Mouse (Mus musculus) urinary bladder, postnatal 10 days (tissue): Measurements from ENCODE around the gene Sumo1.
A peak's percentile ranks its signal among the peaks of the same experiment; 100 is the strongest.
"Not testable (repeated sequence)": the region's sequence is repeated elsewhere in the genome, so short reads cannot be mapped to it uniquely, and the experiment has no call there.

Experiments used
- DNase-seq: peaks from one replicate; pipeline ENCODE4 v3.0.0; 2022; ENCODE audit warnings: low spot score

Gene Sumo1

GRCm38 (mm10) chr1:59670641-59671168 is at the start of gene Sumo1:
Gene Sumo1, minus strand, starts transcription at chr1:59670834.
- peak; percentile 55 for DNase-seq

GRCm38 (mm10) chr1:59719900-59720299 is 49.3 kb upstream of the Sumo1 start:
- no peak for DNase-seq

DNA sequence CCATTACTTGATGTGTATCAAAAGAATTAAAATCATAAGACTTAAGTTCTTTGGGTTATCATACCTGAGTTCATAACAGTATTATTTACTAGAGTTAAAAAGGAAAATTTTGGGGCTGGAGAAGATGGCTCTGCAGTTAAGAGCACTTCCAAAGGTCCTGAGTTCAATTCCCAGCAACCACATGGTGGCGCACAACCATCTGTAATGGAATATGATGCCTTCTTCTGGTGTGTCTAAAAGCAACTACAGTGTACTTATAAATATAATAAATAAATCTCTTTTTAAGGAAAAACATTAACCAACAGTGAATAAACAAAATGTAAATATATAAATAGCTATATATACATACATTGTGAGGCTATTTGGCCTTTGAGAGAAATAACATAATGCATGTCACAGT is 31.1 kb upstream of the Sumo1 start:
- no peak for DNase-seq

DNA sequence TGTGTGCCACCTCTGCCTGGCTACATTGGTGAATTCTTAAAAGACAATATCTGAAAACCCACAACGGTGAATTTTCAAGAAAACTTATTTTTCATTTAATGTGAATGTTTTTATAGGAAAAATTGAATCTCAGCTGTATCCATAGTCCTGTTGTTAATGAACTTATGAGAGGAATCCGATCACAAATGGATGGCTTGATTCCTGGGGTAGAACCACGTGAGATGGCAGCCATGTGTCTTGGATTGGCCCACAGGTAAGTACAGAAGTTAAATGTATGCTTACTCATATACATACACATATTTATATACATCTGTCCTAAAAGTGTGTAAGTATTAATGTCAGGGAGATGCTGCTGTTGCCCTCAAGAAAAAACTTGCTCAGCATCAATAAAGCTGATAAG is 27.6 kb upstream of the Sumo1 start:
- DNase-seq, result no peak

- no peak for DNase-seq
Measured at GRCm38 (mm10) chr1:59697751-59698150, 27.1 kb upstream of the Sumo1 start.

DNA sequence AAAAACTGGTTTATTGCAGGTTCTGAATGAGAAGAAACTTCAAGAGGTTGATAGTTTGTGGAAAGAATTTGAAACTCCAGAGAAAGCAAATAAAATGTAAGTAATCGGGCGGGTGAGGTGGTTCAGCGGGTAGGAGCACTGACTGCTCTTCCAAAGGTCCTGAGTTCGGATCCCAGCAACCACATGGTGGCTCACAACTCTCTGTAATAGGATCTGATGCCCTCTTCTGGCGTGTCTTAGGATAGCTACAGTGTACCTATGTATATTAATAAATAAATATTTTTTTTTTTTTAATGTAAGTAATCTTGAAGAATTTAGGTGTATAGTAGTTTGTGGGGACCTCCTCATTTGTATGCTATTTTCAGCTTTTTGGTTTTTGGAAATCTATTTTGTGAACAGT is 19.8 kb upstream of the Sumo1 start:
- no peak for DNase-seq

DNA sequence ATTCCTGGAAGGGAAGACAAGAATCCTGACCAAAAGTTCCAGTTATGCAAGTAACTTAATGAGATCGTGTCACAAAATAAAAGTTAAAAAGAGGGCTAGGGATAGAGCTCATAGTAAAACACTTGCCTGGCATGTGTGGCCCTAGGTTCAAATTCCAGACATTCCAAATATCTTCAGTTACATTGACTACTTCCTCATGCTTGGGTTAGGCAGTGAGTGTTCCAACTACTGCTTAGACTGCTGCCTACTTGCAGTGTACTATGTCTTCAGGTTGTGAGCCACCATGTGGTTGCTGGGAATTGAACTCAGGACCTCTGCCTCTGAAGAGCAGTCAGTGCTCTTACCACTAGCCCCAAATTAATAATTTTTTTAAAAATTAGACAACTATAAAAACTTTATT is 16.9 kb upstream of the Sumo1 start:
- DNase-seq, result no peak

DNA sequence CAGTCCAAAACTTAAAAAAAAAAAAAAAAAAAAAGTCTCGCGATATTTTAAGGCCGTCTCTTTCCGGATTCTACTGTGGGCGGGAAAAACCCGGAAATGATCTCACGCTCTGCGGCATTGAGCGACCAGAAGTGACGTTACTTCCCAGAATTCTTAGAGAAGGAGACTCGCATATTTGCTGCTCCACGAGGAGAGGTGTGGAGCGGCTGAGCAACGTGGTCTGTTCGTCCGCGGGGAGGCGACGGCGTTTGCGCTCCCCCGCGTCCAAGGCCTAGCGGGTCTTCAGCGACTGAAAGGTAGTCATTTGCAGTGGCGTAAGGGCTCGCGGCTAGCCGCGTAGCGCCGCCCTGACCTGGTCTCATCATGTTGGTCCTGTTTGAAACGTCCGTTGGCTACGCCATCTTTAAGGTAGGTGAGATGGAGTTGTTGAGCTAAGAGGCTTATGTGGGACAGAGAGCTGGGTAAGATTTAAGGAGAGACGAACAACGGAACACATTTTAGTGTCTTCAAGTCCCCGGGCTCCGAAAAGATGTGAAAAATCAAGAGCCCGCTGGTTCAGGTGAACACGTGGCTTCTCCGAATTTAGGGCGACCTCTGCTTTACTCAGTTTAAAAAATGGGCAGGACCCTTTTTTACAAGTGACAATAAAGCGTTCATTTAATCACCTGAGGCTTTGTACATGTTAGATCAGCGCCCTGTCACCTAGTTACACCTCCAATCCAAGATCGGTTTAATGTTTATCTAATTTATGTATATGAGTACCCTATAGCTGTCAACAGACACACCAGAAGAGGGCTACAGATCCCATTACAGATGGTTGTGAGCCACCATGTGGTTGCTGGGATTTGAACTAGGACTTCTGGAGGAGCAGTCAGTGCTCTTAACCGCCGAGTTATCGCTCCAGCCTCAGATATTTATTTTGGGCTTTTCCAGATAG is 14.5 kb upstream of the Sumo1 start, which contains the start of gene Nop58:
Gene Nop58 (plus strand): TSS at position 153 of the 937 bp plus-strand sequence.
- DNase-seq, result peak; percentile 44

DNA sequence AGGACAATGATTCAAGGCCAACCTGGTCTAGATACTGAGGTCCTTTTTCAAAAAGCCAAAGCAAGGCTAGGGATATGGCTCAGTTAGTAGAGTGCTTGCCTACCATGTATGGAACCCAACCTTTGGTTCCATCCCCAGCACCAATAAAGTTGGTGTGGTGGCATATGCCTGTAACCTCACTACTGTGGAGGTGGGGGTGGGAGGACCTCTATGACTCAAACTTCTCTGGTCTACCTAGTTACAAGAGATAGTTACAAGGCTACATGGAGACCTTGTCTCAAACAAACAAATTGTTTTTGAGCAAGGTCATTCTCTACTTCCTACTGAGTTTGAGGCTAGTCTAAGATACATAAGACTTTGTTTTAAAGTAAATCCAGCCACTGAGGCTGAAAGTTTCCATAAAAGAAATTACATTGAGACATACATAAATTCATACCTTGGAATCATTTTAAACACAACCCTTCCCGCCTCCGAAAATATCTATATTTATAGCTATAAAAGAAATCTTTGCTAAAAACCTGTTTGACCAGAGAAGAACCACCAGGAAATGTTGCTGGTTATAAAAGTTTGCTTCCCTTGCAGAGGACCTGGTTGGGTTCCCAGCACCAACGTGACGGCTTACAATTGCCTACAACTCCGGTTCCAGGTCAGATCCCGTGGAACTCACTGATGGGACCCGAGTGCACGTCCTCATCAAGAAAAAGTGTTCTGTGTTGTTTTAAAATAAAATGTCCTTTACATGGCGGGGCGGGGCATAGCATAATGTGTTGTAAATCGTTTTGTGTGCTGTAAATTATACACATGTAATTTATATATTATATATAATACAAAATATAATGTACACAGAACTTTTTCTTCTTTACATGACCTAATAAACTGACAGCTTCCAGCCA is 13.5 kb upstream of the Sumo1 start:
- no peak for DNase-seq

- no peak for DNase-seq
Measured at GRCm38 (mm10) chr1:59673661-59674060, 3.0 kb upstream of the Sumo1 start.

GRCm38 (mm10) chr1:59669962-59670630 is 538 bp downstream of the Sumo1 start:
- no peak for DNase-seq

DNA sequence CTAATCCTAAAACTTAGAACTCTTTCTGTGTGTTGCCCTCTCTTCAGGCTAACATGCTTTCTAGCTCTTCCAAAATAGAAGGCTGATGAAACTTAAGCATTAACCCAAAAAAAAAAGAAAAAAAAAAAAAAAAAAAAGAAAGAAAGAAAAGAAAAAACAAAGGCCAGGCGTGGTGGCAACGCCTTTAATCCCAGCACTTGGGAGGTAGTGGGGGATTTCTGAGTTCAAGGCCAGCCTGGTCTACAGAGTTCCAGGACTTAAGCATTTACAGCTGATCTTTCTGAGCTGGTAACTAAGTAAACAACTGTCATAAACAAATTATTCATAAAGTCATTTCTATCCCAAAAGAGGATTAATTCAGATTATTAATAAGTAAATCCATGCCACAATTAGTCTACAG is 1.8 kb downstream of the Sumo1 start:
- DNase-seq, result no peak

DNA sequence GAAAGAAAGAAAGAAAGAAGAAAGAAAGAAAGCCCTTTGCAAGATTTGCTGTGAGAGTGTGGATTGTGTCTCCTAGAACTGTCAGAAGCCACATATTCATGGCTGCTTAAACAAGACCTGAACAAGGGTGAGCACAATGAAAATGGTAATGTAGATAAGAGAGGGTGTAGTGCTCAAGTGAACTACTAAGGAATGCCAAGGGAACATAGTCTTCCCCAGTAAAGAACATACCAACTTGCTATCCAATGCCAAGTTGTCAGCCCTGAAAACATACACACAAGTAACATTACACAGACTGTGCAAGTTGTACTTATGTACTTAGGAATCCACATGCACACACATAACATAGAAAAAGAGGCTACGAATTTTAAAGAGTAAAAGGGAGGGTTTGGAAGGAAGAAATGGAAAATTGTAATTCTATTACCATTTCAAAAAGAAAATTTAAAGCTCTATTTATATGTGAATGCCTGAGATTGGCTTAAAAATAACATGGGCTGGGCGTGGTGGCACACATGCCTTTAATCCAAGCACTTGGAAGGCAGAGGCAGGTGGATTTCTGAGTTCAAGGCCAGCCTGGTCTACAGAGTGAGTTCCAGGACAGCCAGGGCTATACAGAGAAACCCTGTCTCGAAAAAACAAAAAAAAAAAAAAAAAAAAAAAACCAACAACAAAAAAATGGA is 7.0 kb downstream of the Sumo1 start:
- no peak for DNase-seq

- no peak for DNase-seq
Measured at GRCm38 (mm10) chr1:59656244-59657171, 14.1 kb downstream of the Sumo1 start.

- DNase-seq, result no peak
Measured at GRCm38 (mm10) chr1:59653243-59653911, 17.3 kb downstream of the Sumo1 start.

- no peak for DNase-seq
Measured at GRCm38 (mm10) chr1:59651201-59651819, 19.3 kb downstream of the Sumo1 start.

DNA sequence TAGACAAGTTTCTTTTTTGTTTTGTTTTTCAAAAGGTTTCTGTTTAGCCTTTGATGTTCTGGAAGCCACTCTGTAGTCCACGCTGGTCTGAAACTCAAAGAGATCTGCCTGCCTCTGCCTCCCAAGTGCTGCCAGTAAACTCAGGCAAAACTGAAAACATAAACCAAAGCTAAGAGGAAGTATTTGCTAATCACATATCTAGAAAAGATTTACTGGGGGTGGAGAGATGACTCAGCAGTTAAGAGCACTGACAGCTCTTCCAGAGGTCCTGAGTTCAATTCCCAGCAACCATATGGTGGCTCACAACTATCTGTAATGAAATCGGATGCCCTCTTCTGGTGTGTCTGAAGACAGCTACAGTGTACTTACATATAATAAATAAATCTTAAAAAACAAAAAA is 24.1 kb downstream of the Sumo1 start:
- DNase-seq, result not testable (repeated sequence)

DNA sequence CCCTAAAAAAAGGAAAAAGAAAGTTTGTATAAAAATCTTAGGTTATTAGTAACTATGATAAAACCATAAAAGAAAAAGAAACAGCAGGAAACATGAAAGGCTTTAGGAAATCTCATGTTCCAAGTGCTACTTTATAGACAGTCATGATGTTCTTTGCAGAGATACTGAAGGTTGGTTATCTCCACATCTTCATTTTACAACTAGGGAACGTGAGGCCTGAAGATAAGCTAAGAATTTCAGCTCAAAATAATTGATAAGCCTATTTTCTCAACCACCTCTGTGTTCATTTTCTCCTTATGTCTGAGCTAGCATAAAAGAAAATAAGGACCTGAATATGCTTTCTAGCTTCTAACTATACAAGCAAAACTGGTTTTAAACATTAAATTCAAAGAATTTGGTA is 28.1 kb downstream of the Sumo1 start:
- DNase-seq, result no peak

DNA sequence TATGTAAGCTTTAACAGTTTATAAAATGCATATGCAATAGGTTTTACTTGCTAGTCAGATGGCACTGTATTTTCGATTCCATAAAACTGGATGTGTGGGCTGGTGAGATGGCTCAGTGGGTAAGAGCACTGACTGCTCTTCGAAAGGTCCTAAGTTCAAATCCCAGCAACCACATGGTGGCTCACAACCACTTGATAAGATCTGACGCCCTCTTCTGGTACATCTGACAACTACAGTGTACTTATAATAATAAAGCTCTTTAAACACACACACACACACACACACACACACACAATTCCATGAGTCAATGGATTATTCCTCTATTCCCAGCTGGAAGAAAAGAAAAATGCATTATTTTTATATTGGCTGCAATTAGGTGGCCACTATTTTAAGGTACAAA is 32.3 kb downstream of the Sumo1 start:
- no peak for DNase-seq
